Mouse (Mus musculus) kidney, adult 2 months (tissue): ENCODE results near the gene Gpn2. TPM values are rescaled to one million over a fixed set of nuclear protein-coding genes. Genes with fewer than 3 reads are reported as not detected.

Experiments
- DNase-seq: peaks from one replicate; pipeline ENCODE4 v3.0.0; 2021
- H3K27ac ChIP-seq: fragments of 200-500 bp; 2 replicates; pipeline ENCODE4 v1.5.1; 2012; ENCODE audit warnings: low read depth, low read length, control low read depth, inconsistent platforms; ENCODE audit not compliant: insufficient read depth
- H3K27me3 ChIP-seq: fragments of 200-500 bp; replicated peaks from 2 replicates; pipeline ENCODE4 v1.6.1; 2012; ENCODE audit warnings: mild to moderate bottlenecking, moderate library complexity, low read length, inconsistent platforms; ENCODE audit not compliant: control insufficient read depth, insufficient read depth
- H3K36me3 ChIP-seq: fragments of 200-500 bp; 2 replicates; pipeline ENCODE4 v1.6.1; 2012; ENCODE audit warnings: mild to moderate bottlenecking, moderate library complexity, low read length, inconsistent platforms; ENCODE audit not compliant: control insufficient read depth, insufficient read depth
- H3K4me1 ChIP-seq: fragments of 200-500 bp; 2 replicates; pipeline ENCODE4 v1.6.1; 2011; ENCODE audit warnings: low read length; ENCODE audit not compliant: control insufficient read depth, insufficient read depth
- H3K4me3 ChIP-seq: fragments of 200-500 bp; 2 replicates; pipeline ENCODE4 v1.5.1; 2011; ENCODE audit warnings: mild to moderate bottlenecking, low read depth, low read length, control low read depth; ENCODE audit not compliant: insufficient read depth
- CTCF ChIP-seq: fragments of 200-500 bp; conservative IDR thresholded peaks from 2 replicates; pipeline ENCODE4 v1.5.1; 2011; ENCODE audit warnings: low read depth, mild to moderate bottlenecking, control low read depth, low read length, moderate library complexity, mixed read lengths; ENCODE audit not compliant: insufficient read depth, insufficient read length
- POLR2A ChIP-seq: fragments of 200-500 bp; IDR thresholded peaks from one replicate; pipeline ENCODE4 v1.6.1; 2011; ENCODE audit warnings: low read depth, low read length, control low read depth
- WGBS: fragments of 180-500 bp; shearing (Covaris S2); methylation state at CpG from one replicate; pipeline ENCODE4 v1.1.7; 2018; 5-methylcytosine and 5-hydroxymethylcytosine counted together
- polyA plus RNA-seq: library from polyadenylated mRNA; depleted of rRNA; stranded (reverse); fragments of >200 nt; gene quantifications from 2 replicates; pipeline ENCODE4 v1.2.3, GENCODE M21; 2012; rRNA removed

The Gpn2 gene
- polyA plus RNA-seq, 1 experiment = 26.7 TPM

DNA sequence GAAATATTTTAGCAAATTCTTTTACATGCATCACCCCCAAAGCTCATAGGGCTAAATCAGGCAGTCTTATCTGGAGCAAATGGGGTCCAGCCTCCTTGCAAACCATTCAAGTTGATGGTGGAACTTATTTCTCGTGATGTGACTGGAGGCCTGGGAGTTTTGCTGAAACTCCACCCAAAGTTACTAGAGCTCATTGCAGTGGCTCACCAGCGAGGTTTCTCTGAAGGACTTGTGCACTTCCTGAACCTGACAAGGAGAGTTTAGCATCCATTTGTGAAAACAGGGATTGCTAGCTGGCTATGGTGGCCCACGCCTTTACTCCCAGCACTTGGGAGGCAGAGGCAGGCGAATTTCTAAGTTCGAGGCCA, 49.9 kb downstream of the Gpn2 start:
- no peak overlapping the region for H3K4me3 ChIP-seq
- H3K4me1 ChIP-seq = no peaks in the 10 kb centered on the region
- no peaks in the 10 kb centered on the region for H3K36me3 ChIP-seq
- DNase-seq = no peak
- no peak overlapping the region for H3K27ac ChIP-seq
- H3K27me3 ChIP-seq = no peaks in the 10 kb centered on the region
- no peak for TF ChIP-seq CTCF
- TF ChIP-seq POLR2A = no peak
- 78% methylated on average over 5 of the region's 5 CpGs for WGBS

Other genes with a start within 250 kb of the Gpn2 start
- 64.1 and 64.4 TPM in 2 replicates for gene Wdtc1, start 230.9 kb upstream of the Gpn2 start, polyA plus RNA-seq
- gene Slc9a1, start 214.7 kb upstream of the Gpn2 start, polyA plus RNA-seq = 30.1 and 32.3 TPM in 2 replicates
- gene Tent5b, start 104.2 kb upstream of the Gpn2 start, polyA plus RNA-seq = 2.9 and 3.1 TPM in 2 replicates
- 0.43 and 0.97 TPM in 2 replicates for gene Trnp1, start 85.8 kb upstream of the Gpn2 start, polyA plus RNA-seq
- 39.7 and 42.3 TPM in 2 replicates for gene Kdf1, start 65.4 kb upstream of the Gpn2 start, polyA plus RNA-seq
- gene Nudc, start 38.4 kb upstream of the Gpn2 start, polyA plus RNA-seq = 42.7 and 61.4 TPM in 2 replicates
- 6.0 and 6.8 TPM in 2 replicates for gene Nr0b2, start 31.0 kb upstream of the Gpn2 start, polyA plus RNA-seq
- gene Gpatch3, start 9.6 kb upstream of the Gpn2 start, polyA plus RNA-seq = 3.8 and 4.6 TPM in 2 replicates
- gene Sfn, start 17.8 kb downstream of the Gpn2 start, polyA plus RNA-seq = 7.2 and 7.6 TPM in 2 replicates
- 28.7 and 31.6 TPM in 2 replicates for gene Zdhhc18, start 65.8 kb downstream of the Gpn2 start, polyA plus RNA-seq
- 15.8 and 16.2 TPM in 2 replicates for gene Pigv, start 88.3 kb downstream of the Gpn2 start, polyA plus RNA-seq
- 40.5 and 43.7 TPM in 2 replicates for gene Arid1a, start 172.4 kb downstream of the Gpn2 start, polyA plus RNA-seq